Comparison of ENCODE assay signal across 16 mouse cellular contexts in the genomic region with DNA sequence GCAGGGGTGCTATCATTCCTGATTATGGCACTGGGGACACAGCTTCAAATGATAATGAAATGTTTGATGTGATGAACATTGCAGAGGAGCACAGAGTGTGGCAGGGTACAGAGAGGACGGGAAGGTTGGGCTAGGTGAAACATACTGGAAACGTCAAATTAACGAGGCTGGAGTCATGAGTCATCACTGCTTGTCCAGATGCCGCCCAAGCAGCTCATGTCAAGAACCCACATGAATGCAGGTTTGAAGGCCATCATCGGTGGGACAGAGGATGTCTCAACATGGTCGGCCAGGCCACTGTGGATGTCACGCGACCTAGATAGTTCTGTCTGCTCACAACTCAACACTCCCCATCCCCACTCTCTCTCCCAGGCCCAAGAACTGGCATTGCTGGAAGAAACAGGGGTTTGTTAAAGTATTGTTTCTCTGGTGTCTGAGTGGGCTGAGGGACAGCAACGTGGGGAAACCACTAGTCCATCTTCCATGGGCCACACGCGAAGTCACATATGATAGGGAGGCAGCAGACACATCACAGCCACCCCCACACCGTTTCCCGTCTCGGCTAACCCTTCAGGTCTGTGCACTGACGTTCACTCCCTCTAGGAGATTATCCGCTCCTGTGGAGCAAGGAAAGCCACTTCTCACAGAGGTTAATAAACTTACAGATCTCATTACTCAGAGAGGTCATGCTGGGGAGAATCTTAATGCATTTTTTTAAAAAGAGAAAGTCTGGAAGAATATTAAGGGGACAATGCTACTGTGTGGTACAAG.
"Had no signal": no experiment of that assay in that cellular context is flagged by ENCODE, and none has a peak within 500 bp of the region (broad histone marks: within the 10 kb centered on the region; RNA-seq: fewer than 3 reads in every experiment).

No protein-coding gene starts in this region.

- H3K4me2 ChIP-seq: liver, embryonic 13.5 days; midbrain, embryonic 13.5 days had no signal

- H3K9ac ChIP-seq: liver, embryonic 13.5 days; midbrain, embryonic 13.5 days had no signal

- H3K27me3 ChIP-seq: midbrain, embryonic 13.5 days had no signal

- H3K9me3 ChIP-seq: liver, embryonic 13.5 days; midbrain, embryonic 13.5 days had no signal

- H3K27ac ChIP-seq: left cerebral cortex, adult 2 months; liver, embryonic 13.5 days; midbrain, embryonic 13.5 days; stomach, postnatal 0 days had no signal

- H3K4me3 ChIP-seq: left cerebral cortex, adult 2 months; liver, embryonic 13.5 days; midbrain, embryonic 13.5 days had no signal

- ATAC-seq: intestine, postnatal 0 days; midbrain, embryonic 13.5 days had no signal

- H3K36me3 ChIP-seq: liver, embryonic 13.5 days; midbrain, embryonic 13.5 days had no signal

- DNase-seq: kidney, postnatal 14 days; layer of hippocampus, postnatal 36 days; liver, embryonic 13.5 days; lung, adult 2 months; lung, postnatal 14 days; lung, postnatal 4 days; right cerebral cortex, adult 18-20 months; right cerebral cortex, postnatal 14 days; right cerebral cortex, postnatal 4 days; thymus, adult 2 months; thymus, postnatal 14 days; thymus, postnatal 4 days had no signal
